Mouse (Mus musculus) frontal cortex, adult (tissue): ENCODE measurements at regions not wholly inside any gene's neighbourhood (a gene's known extent, or its start where the extent isn't known, plus 50 kb on each side); places are given as distances from the start of the nearest gene placed in this dataset.
A peak's percentile ranks its signal among the peaks of the same experiment; 100 is the strongest.

Experiments
- ATAC-seq: cut with Nextera tagmentation; 2 replicates; pipeline ENCODE4 v1.9.2; 2017; ENCODE audit warnings: mild to moderate bottlenecking, moderate library complexity, mixed read lengths; ENCODE audit not compliant: low TSS enrichment

DNA sequence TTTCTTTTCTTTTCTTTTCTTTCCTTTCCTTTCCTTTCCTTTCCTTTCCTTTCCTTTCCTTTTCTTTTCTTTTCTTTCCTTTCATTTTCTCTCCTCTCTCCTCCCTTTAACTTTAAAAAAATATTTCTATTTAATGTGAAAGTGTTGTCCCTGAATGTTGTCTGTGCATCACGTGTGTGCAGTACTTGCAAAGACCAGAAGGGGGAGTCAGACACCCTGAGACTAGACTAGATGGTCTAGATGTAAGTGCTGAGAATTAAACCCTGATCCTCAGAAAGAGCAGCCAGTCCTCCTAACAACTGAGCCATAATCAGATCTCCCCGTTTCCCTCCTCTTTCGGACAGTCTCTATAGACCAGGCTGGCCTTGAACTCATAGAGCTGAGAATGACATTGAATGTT lies 151.7 kb downstream of the Mtx2 start:
- ATAC-seq: no peak

DNA sequence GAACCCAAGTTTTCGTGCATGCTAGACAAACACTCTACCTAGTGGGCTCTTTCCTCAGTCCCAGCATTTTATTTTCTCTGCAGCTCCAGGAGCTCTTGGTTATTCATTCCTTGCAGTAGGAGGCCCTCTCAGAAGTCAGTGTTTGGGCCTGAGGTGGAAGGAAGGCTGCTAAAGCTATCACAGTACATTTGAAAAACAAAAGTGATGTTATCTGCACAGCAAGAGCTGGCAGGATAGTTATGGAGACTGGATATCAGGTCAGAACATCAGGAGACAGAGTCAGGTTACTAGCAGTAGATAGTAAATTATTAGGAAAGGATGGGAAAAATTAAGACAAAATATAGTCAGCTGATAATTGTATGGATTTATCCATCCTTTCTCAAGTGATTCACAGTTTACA lies 152.2 kb downstream of the Mtx2 start:
- no peak for ATAC-seq

DNA sequence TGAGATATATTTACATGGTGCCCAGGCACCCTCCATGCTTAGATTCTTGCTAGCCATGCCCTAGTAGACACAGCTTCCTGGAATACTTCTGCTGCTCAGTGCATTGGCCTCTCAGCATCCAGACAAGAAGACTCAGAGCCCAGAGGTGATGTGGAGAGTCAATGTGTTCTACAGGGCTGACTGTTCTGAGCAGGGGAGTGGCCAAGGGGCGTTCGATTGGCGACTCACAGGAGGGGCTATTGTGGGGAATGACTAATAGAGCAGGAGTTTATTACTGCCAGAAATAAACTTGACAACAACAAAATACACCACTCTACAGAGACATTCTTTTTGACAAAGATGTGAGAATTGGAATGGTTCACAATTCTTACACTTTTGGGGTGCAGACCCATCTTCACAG lies 156.3 kb downstream of the Mtx2 start:
- no peak for ATAC-seq

DNA sequence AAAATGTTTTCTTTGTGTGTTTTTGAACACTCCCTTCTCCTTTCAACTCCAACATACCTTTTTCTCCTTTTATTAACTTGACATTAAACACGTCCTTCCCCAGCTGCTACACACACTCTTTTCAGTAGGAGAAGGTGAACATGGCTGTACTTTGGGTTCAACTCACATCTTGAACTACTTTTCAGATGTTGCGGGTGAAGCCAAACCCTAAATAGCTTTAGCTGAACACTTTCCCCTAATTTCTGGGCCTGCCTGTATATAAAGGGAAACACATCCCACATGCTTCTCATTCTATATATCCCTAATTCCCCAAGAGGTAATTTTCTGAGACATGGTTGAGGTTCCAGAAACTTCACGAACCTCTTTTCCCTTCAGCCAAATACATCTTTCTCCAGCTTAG lies 168.2 kb downstream of the Mtx2 start:
- no peak for ATAC-seq

DNA sequence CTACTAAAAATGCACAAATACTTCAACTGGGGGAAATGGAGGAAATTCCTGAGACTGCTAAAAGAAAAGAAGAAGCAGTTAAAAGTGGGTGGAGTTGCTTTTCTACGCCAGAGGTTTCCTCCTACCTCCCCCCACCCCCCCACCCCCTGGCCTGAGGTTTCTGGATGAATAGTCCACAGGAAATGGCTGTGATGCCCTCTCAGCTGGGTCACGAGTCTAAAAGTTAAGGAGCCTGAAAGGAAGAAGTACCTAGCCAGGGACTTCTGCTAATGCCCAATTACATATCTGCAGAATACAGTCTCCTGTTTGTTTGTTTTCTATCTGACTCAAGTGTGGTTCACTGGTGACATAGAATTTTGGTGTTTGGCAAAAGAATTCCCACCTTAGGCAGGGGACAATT lies 169.4 kb downstream of the Mtx2 start:
- no peak for ATAC-seq

DNA sequence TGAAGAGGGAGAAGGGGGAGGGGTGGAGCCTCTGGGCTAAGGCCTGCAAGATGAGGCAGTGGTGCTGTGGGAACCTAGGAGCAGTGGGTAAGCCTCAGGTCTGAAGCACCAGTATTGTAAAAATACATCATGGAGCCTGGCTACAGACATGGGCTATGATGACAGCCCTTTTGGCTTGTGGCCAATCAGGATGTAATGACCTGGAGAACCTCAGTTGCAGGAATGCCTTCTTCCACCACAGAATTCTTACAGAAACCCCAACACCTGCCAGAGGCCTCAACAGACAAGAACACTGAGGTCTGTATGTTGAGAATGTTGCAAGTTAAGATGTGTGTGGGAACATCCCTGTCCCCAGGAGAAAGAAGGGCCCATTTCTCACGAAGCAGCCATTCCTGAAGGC lies 172.1 kb downstream of the Mtx2 start:
- ATAC-seq: no peak

DNA sequence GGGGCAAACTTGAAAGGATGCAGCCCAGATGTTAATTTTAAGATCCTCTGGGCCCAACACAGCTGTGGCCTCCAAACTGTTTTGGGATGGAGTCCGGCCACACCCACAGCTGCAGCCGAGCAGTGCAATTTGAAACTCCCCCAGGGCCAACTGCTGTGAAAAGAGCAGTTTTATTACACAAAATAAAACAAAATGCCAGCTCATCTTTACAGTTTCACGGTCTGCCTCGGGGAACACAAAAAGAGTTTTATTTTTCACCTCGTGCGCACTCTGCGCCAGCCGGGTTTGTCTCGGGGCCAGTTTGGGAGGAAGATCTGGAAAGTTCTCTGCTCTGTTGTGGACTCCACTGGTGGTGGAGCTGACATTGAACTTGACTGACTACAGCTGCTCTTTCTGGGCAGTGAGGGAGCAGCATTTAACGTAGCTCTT lies 174.8 kb downstream of the Mtx2 start:
- ATAC-seq: no peak

DNA sequence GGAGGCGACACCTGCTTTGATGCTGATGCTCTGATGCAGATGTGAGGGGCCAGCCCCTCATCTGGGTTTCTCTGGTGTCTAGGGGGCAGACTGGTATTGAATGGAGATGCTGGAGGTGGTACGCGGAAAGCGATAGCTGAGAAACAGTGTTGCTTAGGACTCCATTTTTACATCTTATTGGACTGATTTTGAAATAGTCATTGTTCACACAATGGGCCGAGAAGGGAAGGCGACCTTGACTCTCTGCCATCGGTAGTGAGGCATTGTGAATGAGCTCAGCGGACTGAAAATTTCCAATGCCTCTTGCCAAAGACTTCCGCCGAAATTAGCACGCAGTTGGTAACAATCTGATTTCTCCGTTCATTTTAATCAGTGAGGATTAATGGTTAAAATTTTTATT lies 177.0 kb downstream of the Mtx2 start:
- ATAC-seq: no peak

DNA sequence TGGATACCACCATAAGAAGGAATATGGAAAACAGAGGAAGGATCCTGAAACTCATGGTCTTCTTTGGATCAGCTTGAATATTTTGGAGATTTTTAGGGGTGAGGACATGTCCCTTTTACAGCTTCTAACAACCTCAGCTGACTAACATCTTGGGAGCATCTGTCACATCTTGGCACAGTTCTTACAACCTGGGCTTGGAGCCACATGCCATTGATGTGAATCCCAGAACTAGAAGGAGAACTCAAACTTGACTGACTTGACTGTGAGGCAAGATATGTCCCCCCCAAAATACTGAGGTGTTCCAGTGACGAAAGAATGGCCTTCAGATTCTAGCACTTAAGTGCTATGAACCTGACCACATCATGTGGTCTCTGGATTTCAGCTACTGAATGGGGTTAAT lies 182.5 kb downstream of the Mtx2 start:
- no peak for ATAC-seq

DNA sequence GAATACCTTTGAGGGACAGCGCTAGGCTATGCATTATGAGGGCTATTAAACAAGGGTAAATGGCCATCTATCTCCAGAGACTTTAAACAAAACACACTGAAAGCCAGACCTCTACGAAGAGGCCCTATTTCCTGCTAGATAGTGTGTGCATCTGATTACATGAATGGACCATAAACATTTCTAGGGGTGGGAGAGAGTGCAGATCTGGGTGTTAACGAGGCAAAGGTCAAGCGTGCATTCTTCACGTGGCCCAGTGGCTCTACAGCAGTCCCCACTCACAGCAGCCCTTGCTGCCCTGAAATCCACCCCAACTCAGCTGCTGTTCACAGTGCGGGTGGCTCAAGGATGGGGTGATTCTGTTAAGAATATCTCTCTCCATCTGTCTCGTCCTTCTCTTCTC lies 185.0 kb downstream of the Mtx2 start:
- ATAC-seq: no peak

DNA sequence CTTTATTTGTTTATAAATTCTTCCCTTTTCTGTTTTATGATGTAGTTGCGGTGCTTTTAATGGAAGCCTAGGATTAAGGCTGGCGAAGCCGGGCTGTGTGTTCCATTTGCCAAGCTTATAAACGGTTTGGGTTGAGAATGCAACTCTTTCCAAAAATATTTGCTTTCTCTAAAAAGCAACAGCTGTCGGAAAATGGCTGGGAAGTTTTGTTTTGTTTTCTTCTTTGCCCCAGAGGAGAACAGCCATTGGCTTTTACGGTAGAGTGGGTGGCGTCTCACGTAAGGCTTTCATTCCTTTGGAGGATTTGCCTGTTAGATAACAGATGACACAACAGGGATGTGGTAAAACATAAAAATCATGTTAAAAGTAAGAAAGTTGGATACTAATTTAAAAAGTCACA lies 186.4 kb downstream of the Mtx2 start:
- no peak for ATAC-seq

DNA sequence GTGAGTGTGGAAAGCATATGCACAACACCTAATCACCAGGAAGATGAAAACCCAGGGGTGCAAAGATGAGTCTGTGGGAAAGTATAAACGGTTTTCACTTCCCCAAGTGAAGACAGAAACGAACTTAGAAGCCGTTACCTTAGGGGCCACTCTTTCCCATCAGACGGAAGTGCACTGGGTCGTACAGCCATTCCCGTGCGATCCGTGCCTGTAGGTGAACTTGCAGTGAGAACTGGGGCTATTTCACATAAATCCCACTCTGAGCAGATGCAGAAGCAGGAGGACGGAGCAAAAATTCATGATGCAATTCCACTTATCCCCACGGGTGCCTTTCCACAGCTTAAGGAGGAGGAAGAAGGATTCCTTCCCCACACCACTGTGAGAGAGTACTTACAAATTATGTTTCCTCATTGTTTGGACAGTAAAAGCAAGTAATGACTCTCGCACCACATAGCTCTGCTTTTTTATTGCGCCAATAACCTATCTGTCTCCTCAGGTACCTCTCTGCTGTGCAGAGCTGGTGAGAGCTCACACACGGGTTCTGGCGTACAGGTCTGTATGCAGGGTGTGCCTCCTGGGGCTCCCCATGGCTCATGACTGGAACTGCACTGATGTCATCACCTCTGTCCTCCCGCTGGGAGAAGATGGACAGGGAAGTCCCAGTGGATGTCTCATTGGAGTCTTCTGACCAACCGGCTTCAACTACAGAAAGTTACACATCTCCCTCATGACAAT lies 189.6 kb downstream of the Mtx2 start:
- ATAC-seq: no peak

DNA sequence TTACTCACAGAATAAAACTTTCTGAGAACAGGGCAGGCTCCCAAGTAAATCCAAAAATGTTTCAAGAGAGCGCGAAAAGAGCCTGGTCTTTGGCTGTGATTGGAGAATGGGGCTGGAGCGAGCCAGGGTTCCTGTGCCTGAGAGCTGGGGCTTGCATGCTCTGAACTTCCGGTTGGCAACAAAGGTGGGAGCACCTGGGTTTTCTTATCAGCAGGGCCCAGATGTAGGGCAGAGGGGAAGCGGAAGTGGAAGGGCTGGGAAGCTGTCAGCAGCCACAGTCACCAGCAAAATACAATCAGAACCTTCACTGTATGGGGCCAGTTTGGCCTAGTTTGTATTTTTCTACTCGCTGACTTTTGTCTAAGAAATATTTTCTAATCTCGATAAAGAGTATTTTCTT lies 193.9 kb downstream of the Mtx2 start:
- no peak for ATAC-seq

DNA sequence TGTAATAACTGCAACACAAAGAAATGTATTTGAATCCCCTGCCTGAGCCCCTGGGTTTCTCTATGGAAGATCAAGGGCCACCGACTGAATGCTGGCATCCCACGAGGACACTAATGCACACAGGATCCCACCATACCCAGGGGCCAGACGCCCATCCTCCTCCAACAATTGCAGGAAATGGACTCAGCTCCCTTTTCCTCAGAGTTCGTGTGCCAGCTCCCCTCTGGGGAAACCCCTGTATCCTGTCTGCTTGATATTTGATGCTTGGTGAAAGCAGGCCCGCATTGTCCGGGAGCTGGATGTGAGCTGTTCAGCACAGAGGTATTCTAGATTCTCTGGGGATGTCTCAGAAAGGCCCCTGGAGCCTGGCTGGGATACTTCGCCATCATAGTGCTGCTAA lies 196.0 kb downstream of the Mtx2 start:
- no peak for ATAC-seq

DNA sequence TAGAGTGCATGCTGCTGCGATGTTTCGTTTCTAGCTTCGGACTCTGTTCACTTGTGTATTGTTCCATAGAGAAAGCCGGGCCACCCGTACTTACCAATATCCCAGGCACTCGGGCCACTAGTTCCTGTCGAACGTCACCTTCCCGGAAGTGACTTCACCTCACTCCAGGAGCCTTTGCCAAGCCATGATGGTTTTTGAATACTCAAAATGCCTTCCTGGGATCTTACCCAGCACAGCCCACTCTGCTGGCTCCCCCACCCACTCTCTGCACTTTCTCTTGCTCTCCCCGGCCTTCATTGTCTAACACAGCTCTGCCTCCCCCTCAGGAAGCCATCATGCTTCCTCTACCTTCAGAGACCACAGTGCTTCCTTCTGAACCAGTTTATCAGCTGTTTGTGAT lies 202.5 kb downstream of the Mtx2 start:
- no peak for ATAC-seq

DNA sequence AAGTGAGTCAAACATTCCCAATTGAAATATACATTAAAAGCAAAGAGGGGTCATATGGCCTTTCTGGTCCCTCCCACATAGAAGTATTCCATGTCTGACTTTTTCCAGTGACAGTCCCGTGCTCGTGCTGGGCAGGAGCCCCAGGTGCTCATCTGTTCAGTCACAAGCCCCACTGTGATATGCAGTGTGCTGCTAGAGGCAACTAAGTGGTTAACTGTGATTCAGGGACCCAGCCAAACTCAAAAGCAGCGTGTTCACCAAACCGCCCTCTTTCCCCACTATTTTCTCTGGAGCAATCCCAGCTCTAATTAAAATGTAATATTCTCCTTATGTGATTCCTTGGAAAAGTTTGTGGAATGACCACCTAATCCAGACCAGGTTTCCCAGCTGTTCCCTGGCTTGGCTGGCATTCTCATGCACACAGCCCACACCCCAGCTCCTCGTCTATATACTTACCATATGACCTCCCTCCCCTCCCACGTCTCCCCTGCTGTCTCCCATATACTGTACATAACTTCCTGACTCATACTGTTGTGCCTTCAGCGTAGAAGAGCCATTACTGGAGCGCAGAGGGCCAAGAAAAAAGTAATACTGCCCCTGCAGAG lies 203.6 kb downstream of the Mtx2 start:
- ATAC-seq: no peak

DNA sequence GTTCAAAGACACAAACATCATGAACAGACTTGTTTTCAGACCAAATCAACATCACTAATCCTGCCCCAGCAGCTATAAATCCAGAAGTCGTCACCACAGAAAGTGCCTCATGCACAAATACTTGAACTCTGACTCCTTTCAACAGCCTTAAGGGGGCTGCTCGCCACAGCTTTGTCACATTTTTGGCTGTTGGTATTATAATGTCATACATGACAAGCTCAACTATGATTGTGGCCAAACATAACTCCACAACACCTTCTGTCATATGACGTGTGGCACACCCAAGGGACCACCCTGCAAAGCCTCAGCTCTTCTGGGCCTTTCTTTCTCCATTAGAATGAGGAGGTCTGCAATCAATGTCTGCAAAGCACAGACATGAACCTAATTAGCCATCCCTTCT lies 209.1 kb downstream of the Mtx2 start:
- ATAC-seq: no peak

DNA sequence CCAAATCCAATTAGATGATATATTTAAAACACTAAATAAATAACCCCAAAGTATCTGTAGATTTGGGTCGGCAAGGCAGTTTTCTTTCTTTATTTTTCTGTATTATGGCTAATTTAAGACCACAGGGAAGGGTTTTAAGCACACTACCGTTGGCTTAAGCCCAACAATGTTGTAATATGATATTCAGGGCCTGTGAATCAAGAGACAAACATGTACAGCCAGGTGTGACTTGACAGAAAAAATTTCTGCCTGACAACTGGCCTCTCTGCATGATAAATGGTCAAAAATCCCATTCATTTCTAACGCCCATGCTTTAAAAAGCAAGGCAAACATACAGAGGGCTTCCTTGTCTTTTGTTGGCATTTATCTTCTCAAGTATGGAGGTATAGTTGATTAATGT lies 213.5 kb downstream of the Mtx2 start:
- ATAC-seq: no peak

DNA sequence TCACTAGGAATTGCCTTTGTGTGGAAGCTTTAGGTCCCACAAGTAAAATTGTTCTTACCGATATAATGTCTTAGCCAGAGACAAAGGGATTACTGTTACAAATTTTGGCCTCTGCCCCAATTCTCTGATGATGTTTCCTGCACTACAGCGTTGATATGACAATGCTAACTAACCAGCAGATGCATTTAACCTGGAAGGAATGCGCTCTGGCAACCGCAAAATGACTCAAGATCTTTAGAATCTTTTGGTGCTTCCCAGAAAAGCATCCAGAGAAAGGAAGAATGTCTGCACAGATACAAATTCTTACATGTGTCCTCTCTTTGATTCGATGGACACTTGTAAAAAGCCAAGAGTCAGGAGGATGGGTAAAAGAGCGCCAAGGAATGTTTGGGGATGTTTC lies 221.3 kb downstream of the Mtx2 start:
- ATAC-seq: no peak

DNA sequence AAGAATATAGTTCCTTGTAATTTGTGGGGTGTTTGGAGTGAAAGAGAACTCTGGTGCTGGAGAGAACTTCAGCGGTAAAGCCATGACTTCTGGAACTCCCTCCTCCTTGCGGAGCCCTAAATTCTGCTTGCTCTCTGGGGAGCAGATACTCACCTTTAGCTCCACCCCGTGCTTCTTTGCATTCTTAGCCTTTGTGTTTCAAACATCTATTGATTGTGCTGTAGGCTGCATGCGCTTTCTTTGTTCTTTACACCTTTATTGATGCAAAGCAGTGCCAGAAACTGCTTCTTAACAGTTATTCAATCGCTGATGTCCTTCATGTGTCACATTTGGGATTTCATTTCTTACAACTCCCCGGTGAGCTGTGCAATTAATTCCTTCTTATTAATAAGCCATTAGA lies 222.5 kb downstream of the Mtx2 start:
- no peak for ATAC-seq

DNA sequence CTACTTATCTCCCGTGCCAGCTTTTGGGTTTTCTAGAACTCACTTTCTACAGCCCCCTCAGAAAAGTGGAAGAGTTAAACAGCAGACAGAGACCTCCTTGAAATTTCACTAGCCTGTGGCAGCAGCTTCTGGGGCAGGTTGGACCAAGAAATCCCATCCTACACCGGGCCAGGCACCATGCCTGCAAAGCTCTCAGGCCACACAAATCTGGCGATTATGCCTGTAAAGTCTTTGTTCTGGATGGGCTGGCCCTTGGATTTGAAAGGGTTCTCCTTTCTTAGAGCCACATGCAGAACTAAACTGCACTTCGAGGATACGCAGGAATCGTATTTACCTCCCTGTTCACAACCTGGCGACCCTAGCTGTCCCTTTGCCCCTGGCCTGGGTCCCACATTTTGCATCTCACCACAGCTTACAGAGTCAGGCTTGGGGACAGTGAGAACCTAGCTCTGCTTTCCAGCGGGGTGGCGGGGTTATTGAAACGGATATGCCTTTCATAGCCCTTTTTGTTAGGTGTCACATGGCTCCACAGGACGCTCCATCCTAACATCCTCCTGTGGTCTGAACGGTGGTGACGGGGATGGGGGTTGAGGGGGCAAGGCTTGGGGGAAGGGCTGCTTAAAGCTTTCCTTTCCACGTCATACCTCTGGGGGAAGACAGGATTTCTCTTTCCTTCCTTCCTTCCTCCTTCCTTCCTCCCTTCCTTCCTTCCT lies 229.0 kb downstream of the Mtx2 start:
- ATAC-seq: peak; percentile 52; the same call in 1 of the 2 replicates

DNA sequence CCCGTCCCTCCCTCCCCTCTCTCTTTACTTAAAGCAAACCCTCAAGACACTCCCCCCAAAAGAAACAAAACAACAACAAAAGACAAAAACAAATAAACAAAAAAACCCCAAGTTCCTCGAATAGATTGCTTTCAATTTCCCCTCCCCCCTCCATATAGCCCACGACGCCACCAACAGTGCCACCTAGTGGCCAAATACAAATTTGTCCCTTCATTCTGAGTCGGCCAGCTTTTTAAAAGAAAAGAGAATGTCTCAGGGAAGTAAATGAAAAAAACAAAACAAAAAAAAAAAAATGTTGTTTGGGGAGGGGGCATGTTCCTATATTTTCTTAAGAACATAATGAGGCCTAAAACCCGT lies 229.6 kb downstream of the Mtx2 start:
- ATAC-seq: peak; percentile 65

DNA sequence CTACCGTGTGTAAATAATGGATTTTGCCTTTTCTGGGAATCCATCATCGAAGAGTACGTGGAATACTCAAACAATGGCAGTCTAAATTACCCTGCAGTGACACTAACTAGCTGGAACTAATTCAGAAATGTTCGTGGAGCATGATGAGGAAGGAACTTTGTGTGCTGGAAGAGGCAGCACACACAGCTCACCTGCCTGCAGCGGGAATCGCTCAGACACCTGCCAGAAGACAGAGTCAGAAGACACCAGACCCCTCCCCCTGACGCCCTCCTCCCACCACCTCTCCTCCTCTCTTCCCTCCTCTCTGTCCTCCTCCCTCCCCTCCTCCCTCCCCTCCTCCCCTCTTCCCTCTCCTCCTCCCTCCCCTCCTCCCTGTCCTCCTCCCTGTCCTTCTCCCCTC lies 235.4 kb downstream of the Mtx2 start:
- ATAC-seq: no peak
